Comparison of ENCODE assay signal across 13 mouse cellular contexts in genomic region chr9:75511236-75511939, GRCm38 (mm10). TPM values are rescaled to one million over a fixed set of nuclear protein-coding genes. Genes with fewer than 3 reads are reported as not detected.
DNase-seq lines count a peak whose midpoint lies in the region; ATAC-seq lines count a peak whose summit lies in the region.
"Had no signal": no experiment of that assay in that cellular context is flagged by ENCODE, and none has a peak within 500 bp of the region (broad histone marks: within the 10 kb centered on the region; RNA-seq: fewer than 3 reads in every experiment).

No protein-coding gene starts in this region.

- H3K27me3 ChIP-seq in forebrain, embryonic 12.5 days = no peaks in the 10 kb centered on the region
- no peaks in the 10 kb centered on the region for H3K27me3 ChIP-seq in forebrain, embryonic 11.5 days (ENCODE audit: control insufficient read depth, insufficient read depth, low read length)
- H3K27me3 ChIP-seq in neural tube, embryonic 13.5 days = no peaks in the 10 kb centered on the region
- no peaks in the 10 kb centered on the region for H3K27me3 ChIP-seq in neural tube, embryonic 14.5 days (ENCODE audit: control insufficient read depth, insufficient read depth, low read length)
- H3K27me3 ChIP-seq: embryonic facial prominence, embryonic 15.5 days; limb, embryonic 12.5 days had no signal

- H3K4me3 ChIP-seq in forebrain, embryonic 12.5 days (replicated peaks) = no peak overlapping the region
- H3K4me3 ChIP-seq in forebrain, embryonic 11.5 days (ENCODE audit: low read depth, low read length) = no peak overlapping the region
- H3K4me3 ChIP-seq in neural tube, embryonic 13.5 days = no peak overlapping the region
- no peak overlapping the region for H3K4me3 ChIP-seq in neural tube, embryonic 14.5 days (ENCODE audit: low read depth, low read length)
- H3K4me3 ChIP-seq: embryonic facial prominence, embryonic 15.5 days; limb, embryonic 12.5 days had no signal

- H3K4me2 ChIP-seq in forebrain, embryonic 12.5 days = no peak overlapping the region
- no peak overlapping the region for H3K4me2 ChIP-seq in forebrain, embryonic 11.5 days (ENCODE audit: low read depth, low read length, severe bottlenecking)
- H3K4me2 ChIP-seq in neural tube, embryonic 13.5 days = no peak overlapping the region
- H3K4me2 ChIP-seq in neural tube, embryonic 14.5 days (ENCODE audit: low read depth, low read length) = no peak overlapping the region
- H3K4me2 ChIP-seq: embryonic facial prominence, embryonic 15.5 days; limb, embryonic 12.5 days; midbrain, embryonic 11.5 days had no signal

- no peak overlapping the region for H3K9ac ChIP-seq in forebrain, embryonic 12.5 days
- H3K9ac ChIP-seq in forebrain, embryonic 11.5 days (ENCODE audit: low read length) = no peak overlapping the region
- H3K9ac ChIP-seq in neural tube, embryonic 13.5 days = no peak overlapping the region
- no peak overlapping the region for H3K9ac ChIP-seq in neural tube, embryonic 14.5 days (replicated peaks; ENCODE audit: low read depth, low read length)
- H3K9ac ChIP-seq: embryonic facial prominence, embryonic 15.5 days; limb, embryonic 12.5 days had no signal

- peaks cover 41% of the 10 kb centered on the region for H3K36me3 ChIP-seq in forebrain, embryonic 12.5 days (replicated peaks)
- H3K36me3 ChIP-seq in forebrain, embryonic 11.5 days (ENCODE audit: control insufficient read depth, insufficient read depth, low read length) = peaks cover 2% of the 10 kb centered on the region
- H3K36me3 ChIP-seq in neural tube, embryonic 13.5 days = peaks cover 57% of the 10 kb centered on the region
- peaks cover 33% of the 10 kb centered on the region for H3K36me3 ChIP-seq in neural tube, embryonic 14.5 days (ENCODE audit: control insufficient read depth, insufficient read depth, low read length)

- ATAC-seq in forebrain, embryonic 12.5 days (ENCODE audit: low FRiP score) = 0 out of 2 replicates have a peak, but pooled peaks have one; percentile 20
- no peak for ATAC-seq in forebrain, embryonic 11.5 days (replicated peaks; ENCODE audit: low FRiP score)
- ATAC-seq in neural tube, embryonic 13.5 days (ENCODE audit: low read depth) = peak; percentile 66
- ATAC-seq in neural tube, embryonic 14.5 days (ENCODE audit: low read depth) = peak; percentile 56; the same call in 1 of the 2 replicates

- no peaks in the 10 kb centered on the region for H3K9me3 ChIP-seq in forebrain, embryonic 12.5 days
- H3K9me3 ChIP-seq in forebrain, embryonic 11.5 days (ENCODE audit: control insufficient read depth, low read length) = no peaks in the 10 kb centered on the region
- no peaks in the 10 kb centered on the region for H3K9me3 ChIP-seq in neural tube, embryonic 13.5 days
- H3K9me3 ChIP-seq in neural tube, embryonic 14.5 days (ENCODE audit: control insufficient read depth, low read length) = no peaks in the 10 kb centered on the region
- H3K9me3 ChIP-seq: embryonic facial prominence, embryonic 15.5 days; G1E; limb, embryonic 12.5 days had no signal

- no peak for DNase-seq in forebrain, embryonic 11.5 days (ENCODE audit: low spot score)
- DNase-seq in neural tube, embryonic 10.5 days (ENCODE audit: extremely low spot score, low spot score) = no peak
- DNase-seq in cerebellum, postnatal 25 days = peak; percentile 37 to 62
- no peak for DNase-seq in urinary bladder, postnatal 10 days (ENCODE audit: low spot score)
- no peak for DNase-seq in layer of hippocampus, adult 9-10 months (ENCODE audit: low spot score)

- WGBS in forebrain, embryonic 12.5 days = 80% methylated on average over 8 of the region's 8 CpGs
- WGBS in forebrain, embryonic 11.5 days = 85% methylated on average over 8 of the region's 8 CpGs
- 77% methylated on average over 8 of the region's 8 CpGs for WGBS in neural tube, embryonic 13.5 days
- 68% methylated on average over 8 of the region's 8 CpGs for WGBS in neural tube, embryonic 14.5 days

- peak overlapping the region; percentile 43; the same call in 1 of the 2 replicates for H3K27ac ChIP-seq in forebrain, embryonic 12.5 days
- H3K27ac ChIP-seq in forebrain, embryonic 11.5 days (ENCODE audit: low read depth, low read length) = no peak overlapping the region
- peak overlapping the region; percentile 63 for H3K27ac ChIP-seq in neural tube, embryonic 13.5 days (replicated peaks)
- peak overlapping the region; percentile 44 for H3K27ac ChIP-seq in neural tube, embryonic 14.5 days (ENCODE audit: low read depth, low read length)
- H3K27ac ChIP-seq: embryonic facial prominence, embryonic 15.5 days; kidney, postnatal 0 days; limb, embryonic 12.5 days had no signal

- 0 out of 2 replicates have a peak, but pooled peaks cover 5% of the 10 kb centered on the region for H3K4me1 ChIP-seq in forebrain, embryonic 12.5 days
- H3K4me1 ChIP-seq in forebrain, embryonic 11.5 days (replicated peaks; ENCODE audit: control insufficient read depth, insufficient read depth, low read length) = no peaks in the 10 kb centered on the region
- peaks cover 4% of the 10 kb centered on the region; the same call in 1 of the 2 replicates for H3K4me1 ChIP-seq in neural tube, embryonic 13.5 days (replicated peaks)
- no peaks in the 10 kb centered on the region for H3K4me1 ChIP-seq in neural tube, embryonic 14.5 days (ENCODE audit: control insufficient read depth, insufficient read depth, low read length)
- H3K4me1 ChIP-seq: embryonic facial prominence, embryonic 15.5 days; limb, embryonic 12.5 days had no signal

RNA-seq across cellular contexts. Expression of gene Tmod3, which starts 48.1 kb away (rescaled TPM):
- polyA plus RNA-seq in forebrain, embryonic 12.5 days (2016; fragmentation: Nextera tagmentation; extraction: Ambion mirVana) = 101 and 103 TPM in 2 replicates
- polyA plus RNA-seq in forebrain, embryonic 11.5 days (2014; fragmentation: Nextera tagmentation; extraction: Ambion mirVana) = 101 and 104 TPM in 2 replicates
- polyA plus RNA-seq in neural tube, embryonic 13.5 days (2015; fragmentation: Nextera tagmentation; extraction: Ambion mirVana) = 73.8 and 91.2 TPM in 2 replicates
- 60.6 and 69.9 TPM in 2 replicates for polyA plus RNA-seq in neural tube, embryonic 14.5 days (2014; fragmentation: Nextera tagmentation; extraction: Ambion mirVana)

Comparison
In these comparisons a context has a peak if more than half of its experiments do, and no peak if none do; other contexts are left out.
1. DNase-seq: peak in cerebellum, postnatal 25 days (2 of 2); none in forebrain, embryonic 11.5 days (single experiment), neural tube, embryonic 10.5 days (single experiment), urinary bladder, postnatal 10 days (single experiment) and layer of hippocampus, adult 9-10 months (single experiment).